In genomic region chr5:118515280-118515721, GRCm38 (mm10) we compare ENCODE assay signal across 7 mouse cellular contexts. TPM values are rescaled to one million over a fixed set of nuclear protein-coding genes. Genes with fewer than 3 reads are reported as not detected.
DNase-seq lines count a peak whose midpoint lies in the region; ATAC-seq and TF ChIP-seq lines count a peak whose summit lies in the region.

No protein-coding gene starts in this region.

- no peak for TF ChIP-seq CTCF in midbrain, postnatal 0 days (IDR thresholded peaks at IDR 0.05)
- TF ChIP-seq CTCF in kidney, postnatal 0 days (IDR thresholded peaks at IDR 0.05; ENCODE audit: low read depth), result no peak

- no peak overlapping the region for H3K27ac ChIP-seq in midbrain, postnatal 0 days (ENCODE audit: low read depth, low read length)
- H3K27ac ChIP-seq in midbrain, embryonic 11.5 days (ENCODE audit: low read depth, low read length), result no peak overlapping the region
- H3K27ac ChIP-seq in forebrain, embryonic 14.5 days (ENCODE audit: low read depth, low read length), result no peak overlapping the region
- no peak overlapping the region for H3K27ac ChIP-seq in kidney, postnatal 0 days
- H3K27ac ChIP-seq in limb, embryonic 12.5 days, result peak overlapping the region; percentile 92

- DNase-seq in midbrain, postnatal 0 days (ENCODE audit: low spot score), result peak; percentile 68
- DNase-seq in midbrain, embryonic 11.5 days (ENCODE audit: low spot score, missing footprints), result no peak
- DNase-seq in forebrain, embryonic 14.5 days (ENCODE audit: low spot score), result peak; percentile 97
- peak; percentile 65 for DNase-seq in kidney, postnatal 0 days (ENCODE audit: low spot score)
- DNase-seq in thymus, postnatal 0 days (ENCODE audit: low spot score), result no peak
- no peak for DNase-seq in spleen, postnatal 10 days (ENCODE audit: low spot score in 2 of 2)

- H3K9me3 ChIP-seq in midbrain, postnatal 0 days (ENCODE audit: low read length), result no peaks in the 10 kb centered on the region
- no peaks in the 10 kb centered on the region for H3K9me3 ChIP-seq in midbrain, embryonic 11.5 days (ENCODE audit: control insufficient read depth, low read length)
- H3K9me3 ChIP-seq in forebrain, embryonic 14.5 days (replicated peaks; ENCODE audit: control insufficient read depth, low read length), result no peaks in the 10 kb centered on the region
- no peaks in the 10 kb centered on the region for H3K9me3 ChIP-seq in kidney, postnatal 0 days (replicated peaks; ENCODE audit: low read length)
- H3K9me3 ChIP-seq in limb, embryonic 12.5 days, result no peaks in the 10 kb centered on the region

- ATAC-seq in midbrain, postnatal 0 days (ENCODE audit: low FRiP score), result no peak
- no peak for ATAC-seq in midbrain, embryonic 11.5 days (ENCODE audit: low FRiP score)
- ATAC-seq in forebrain, embryonic 14.5 days, result peak; percentile 93
- ATAC-seq in kidney, postnatal 0 days (replicated peaks; ENCODE audit: low FRiP score, low read depth), result no peak; the same call in 1 of the 2 replicates
- peak; percentile 66; the same call in 1 of the 2 replicates for ATAC-seq in limb, embryonic 12.5 days (ENCODE audit: insufficient number of reproducible peaks, insufficient read depth, low FRiP score, low TSS enrichment, low read depth)

- 24% methylated on average over 11 of the region's 11 CpGs for WGBS in midbrain, postnatal 0 days
- WGBS in midbrain, embryonic 11.5 days, result 25% methylated on average over 11 of the region's 11 CpGs
- 3% methylated on average over 11 of the region's 11 CpGs for WGBS in forebrain, embryonic 14.5 days
- WGBS in kidney, postnatal 0 days, result 25% methylated on average over 11 of the region's 11 CpGs
- 5% methylated on average over 11 of the region's 11 CpGs for WGBS in limb, embryonic 12.5 days

- peaks cover 15% of the 10 kb centered on the region; the same call in 1 of the 2 replicates for H3K27me3 ChIP-seq in midbrain, postnatal 0 days (ENCODE audit: insufficient read depth, low read length)
- peaks cover 43% of the 10 kb centered on the region for H3K27me3 ChIP-seq in midbrain, embryonic 11.5 days (ENCODE audit: control insufficient read depth, insufficient read depth, low read length)
- H3K27me3 ChIP-seq in forebrain, embryonic 14.5 days (replicated peaks; ENCODE audit: control insufficient read depth, insufficient read depth, low read length), result no peaks in the 10 kb centered on the region; the same call in 1 of the 2 replicates
- H3K27me3 ChIP-seq in kidney, postnatal 0 days (ENCODE audit: insufficient read depth, low read length), result no peaks in the 10 kb centered on the region
- no peaks in the 10 kb centered on the region for H3K27me3 ChIP-seq in limb, embryonic 12.5 days

- no peaks in the 10 kb centered on the region for H3K4me1 ChIP-seq in midbrain, postnatal 0 days (ENCODE audit: insufficient read depth, low read length)
- H3K4me1 ChIP-seq in midbrain, embryonic 11.5 days (ENCODE audit: control insufficient read depth, insufficient read depth, low read length), result peaks cover 10% of the 10 kb centered on the region
- peaks cover 22% of the 10 kb centered on the region for H3K4me1 ChIP-seq in forebrain, embryonic 14.5 days (ENCODE audit: control insufficient read depth, insufficient read depth, low read length)
- peaks cover 18% of the 10 kb centered on the region; the same call in 1 of the 2 replicates for H3K4me1 ChIP-seq in kidney, postnatal 0 days (replicated peaks; ENCODE audit: insufficient read depth, low read length)
- H3K4me1 ChIP-seq in limb, embryonic 12.5 days (replicated peaks), result peaks cover 65% of the 10 kb centered on the region

- no peak overlapping the region for H3K9ac ChIP-seq in midbrain, postnatal 0 days (replicated peaks; ENCODE audit: low read length, poor library complexity, severe bottlenecking)
- no peak overlapping the region for H3K9ac ChIP-seq in midbrain, embryonic 11.5 days (ENCODE audit: low read length)
- no peak overlapping the region for H3K9ac ChIP-seq in forebrain, embryonic 14.5 days (ENCODE audit: low read length)
- H3K9ac ChIP-seq in kidney, postnatal 0 days (ENCODE audit: low read depth, low read length), result no peak overlapping the region
- no peak overlapping the region; the same call in 1 of the 2 replicates for H3K9ac ChIP-seq in limb, embryonic 12.5 days (replicated peaks)

- H3K36me3 ChIP-seq in midbrain, postnatal 0 days (ENCODE audit: insufficient read depth, low read length), result no peaks in the 10 kb centered on the region
- no peaks in the 10 kb centered on the region for H3K36me3 ChIP-seq in midbrain, embryonic 11.5 days (ENCODE audit: control insufficient read depth, insufficient read depth, low read length)
- H3K36me3 ChIP-seq in forebrain, embryonic 14.5 days (ENCODE audit: control insufficient read depth, insufficient read depth, low read length), result no peaks in the 10 kb centered on the region
- H3K36me3 ChIP-seq in kidney, postnatal 0 days (ENCODE audit: insufficient read depth, low read length), result no peaks in the 10 kb centered on the region
- no peaks in the 10 kb centered on the region for H3K36me3 ChIP-seq in limb, embryonic 12.5 days

- 0 out of 2 replicates have a peak overlapping the region, but pooled peaks have one; percentile 6 for H3K4me2 ChIP-seq in midbrain, postnatal 0 days (ENCODE audit: low read depth, low read length, poor library complexity, severe bottlenecking)
- no peak overlapping the region for H3K4me2 ChIP-seq in midbrain, embryonic 11.5 days
- peak overlapping the region; percentile 55 for H3K4me2 ChIP-seq in forebrain, embryonic 14.5 days (ENCODE audit: low read length)
- H3K4me2 ChIP-seq in kidney, postnatal 0 days (ENCODE audit: low read length), result no peak overlapping the region
- peak overlapping the region; percentile 60 for H3K4me2 ChIP-seq in limb, embryonic 12.5 days

- no peak overlapping the region for H3K4me3 ChIP-seq in midbrain, postnatal 0 days (ENCODE audit: low read depth, low read length)
- no peak overlapping the region for H3K4me3 ChIP-seq in midbrain, embryonic 11.5 days (ENCODE audit: low read depth, low read length)
- no peak overlapping the region for H3K4me3 ChIP-seq in forebrain, embryonic 14.5 days (ENCODE audit: low read depth, low read length)
- H3K4me3 ChIP-seq in kidney, postnatal 0 days (replicated peaks; ENCODE audit: low read depth, low read length), result no peak overlapping the region
- 0 out of 2 replicates have a peak overlapping the region, but pooled peaks have one; percentile 31 for H3K4me3 ChIP-seq in limb, embryonic 12.5 days (replicated peaks)

RNA-seq across cellular contexts. Expression of gene Med13l, which starts 45.2 kb away (rescaled TPM):
- total RNA-seq in midbrain, postnatal 0 days (2014; rRNA removed), result 29.5 and 30.7 TPM in 2 replicates
- 8.5 and 10.5 TPM in 2 replicates for polyA plus RNA-seq in midbrain, postnatal 0 days (2015; fragmentation: Nextera tagmentation; extraction: Ambion mirVana)
- polyA plus RNA-seq in midbrain, embryonic 11.5 days (2014; fragmentation: Nextera tagmentation; extraction: Ambion mirVana), result 9.0 and 9.8 TPM in 2 replicates
- polyA plus RNA-seq in forebrain, embryonic 14.5 days (2014; fragmentation: Nextera tagmentation; extraction: Ambion mirVana), result 14.6 and 18.9 TPM in 2 replicates
- 7.0 and 7.8 TPM in 2 replicates for polyA plus RNA-seq in kidney, postnatal 0 days (2015; fragmentation: Nextera tagmentation; extraction: Ambion mirVana)
- polyA plus RNA-seq in limb, embryonic 12.5 days (2016; fragmentation: Nextera tagmentation; extraction: Ambion mirVana), result 17.0 and 17.1 TPM in 2 replicates
- polyA plus RNA-seq in thymus, postnatal 0 days (2015; fragmentation: Nextera tagmentation; extraction: Ambion mirVana), result 12.4 and 16.6 TPM in 2 replicates

Comparison
In these comparisons a context has a peak if more than half of its experiments do, and no peak if none do; other contexts are left out.
1. DNase-seq: peak in midbrain, postnatal 0 days (single experiment), forebrain, embryonic 14.5 days (single experiment) and kidney, postnatal 0 days (single experiment); none in midbrain, embryonic 11.5 days (single experiment), thymus, postnatal 0 days (single experiment) and spleen, postnatal 10 days (0 of 2).
2. H3K4me2 ChIP-seq: peak in midbrain, postnatal 0 days (single experiment), forebrain, embryonic 14.5 days (single experiment) and limb, embryonic 12.5 days (single experiment); none in midbrain, embryonic 11.5 days (single experiment) and kidney, postnatal 0 days (single experiment).
3. ATAC-seq: peak in forebrain, embryonic 14.5 days (single experiment) and limb, embryonic 12.5 days (single experiment); none in midbrain, postnatal 0 days (single experiment), midbrain, embryonic 11.5 days (single experiment) and kidney, postnatal 0 days (single experiment).